Mouse (Mus musculus): ENCODE data around the gene Map7. TPM values are rescaled to one million over a fixed set of nuclear protein-coding genes. Genes with fewer than 3 reads are reported as not detected.
A peak's percentile ranks its signal among the peaks of the same experiment; 100 is the strongest.

The Map7 gene
- polyA plus RNA-seq, 1 experiment from 2014 or later: 5.6 TPM

- H3K9ac ChIP-seq (ENCODE audit: low read length): no peak overlapping the region
- H3K27me3 ChIP-seq (ENCODE audit: control insufficient read depth, insufficient read depth, low read length): no peaks in the 10 kb centered on the region
- no peak overlapping the region for H3K4me3 ChIP-seq (ENCODE audit: low read depth, low read length)
- H3K4me1 ChIP-seq (ENCODE audit: control insufficient read depth, insufficient read depth, low read length): no peaks in the 10 kb centered on the region
- DNase-seq (ENCODE audit: low spot score, missing footprints): no peak
- no peak overlapping the region for H3K27ac ChIP-seq (ENCODE audit: low read depth, low read length)
- ATAC-seq (ENCODE audit: low FRiP score): no peak
- WGBS: 44% methylated on average over 3 of the region's 3 CpGs
- H3K36me3 ChIP-seq (ENCODE audit: control insufficient read depth, insufficient read depth, low read length): no peaks in the 10 kb centered on the region
- H3K9me3 ChIP-seq (ENCODE audit: control insufficient read depth, low read length): no peaks in the 10 kb centered on the region
- H3K4me2 ChIP-seq: no peak overlapping the region
These were observed 150.1 kb downstream of the Map7 start for GRCm38 (mm10) chr10:20298152-20298920.

- DNase-seq (ENCODE audit: low spot score, missing footprints) (no peak), ATAC-seq (ENCODE audit: low FRiP score) (no peak)
- Histone ChIP-seq H3K27ac (ENCODE audit: low read depth, low read length) (no peak overlapping the region), H3K9me3 (ENCODE audit: control insufficient read depth, low read length) (no peaks in the 10 kb centered on the region), H3K4me3 (ENCODE audit: low read depth, low read length) (no peak overlapping the region), H3K4me1 (ENCODE audit: control insufficient read depth, insufficient read depth, low read length) (no peaks in the 10 kb centered on the region), H3K36me3 (ENCODE audit: control insufficient read depth, insufficient read depth, low read length) (no peaks in the 10 kb centered on the region), H3K4me2 (no peak overlapping the region), H3K27me3 (ENCODE audit: control insufficient read depth, insufficient read depth, low read length) (no peaks in the 10 kb centered on the region), H3K9ac (ENCODE audit: low read length) (no peak overlapping the region)
- 82% methylated on average over 5 of the region's 5 CpGs for WGBS
These were observed 150.8 kb downstream of the Map7 start for GRCm38 (mm10) chr10:20299114-20299513.

- peak overlapping the region; percentile 67 for H3K4me2 ChIP-seq
- no peaks in the 10 kb centered on the region for H3K27me3 ChIP-seq (ENCODE audit: control insufficient read depth, insufficient read depth, low read length)
- no peaks in the 10 kb centered on the region for H3K36me3 ChIP-seq (ENCODE audit: control insufficient read depth, insufficient read depth, low read length)
- peak overlapping the region; percentile 70 for H3K4me3 ChIP-seq (ENCODE audit: low read depth, low read length)
- ATAC-seq (ENCODE audit: low FRiP score) (no peak), DNase-seq (ENCODE audit: low spot score, missing footprints) (peak; percentile 94)
- peak overlapping the region; percentile 88 for H3K9ac ChIP-seq (ENCODE audit: low read length)
- peak overlapping the region; percentile 100 for H3K27ac ChIP-seq (ENCODE audit: low read depth, low read length)
- H3K4me1 ChIP-seq (ENCODE audit: control insufficient read depth, insufficient read depth, low read length): peaks cover 10% of the 10 kb centered on the region
- no peaks in the 10 kb centered on the region for H3K9me3 ChIP-seq (ENCODE audit: control insufficient read depth, low read length)
- WGBS: 52% methylated on average over 11 of the region's 11 CpGs
These were observed 162.9 kb downstream of the Map7 start for GRCm38 (mm10) chr10:20310969-20311769.

DNA sequence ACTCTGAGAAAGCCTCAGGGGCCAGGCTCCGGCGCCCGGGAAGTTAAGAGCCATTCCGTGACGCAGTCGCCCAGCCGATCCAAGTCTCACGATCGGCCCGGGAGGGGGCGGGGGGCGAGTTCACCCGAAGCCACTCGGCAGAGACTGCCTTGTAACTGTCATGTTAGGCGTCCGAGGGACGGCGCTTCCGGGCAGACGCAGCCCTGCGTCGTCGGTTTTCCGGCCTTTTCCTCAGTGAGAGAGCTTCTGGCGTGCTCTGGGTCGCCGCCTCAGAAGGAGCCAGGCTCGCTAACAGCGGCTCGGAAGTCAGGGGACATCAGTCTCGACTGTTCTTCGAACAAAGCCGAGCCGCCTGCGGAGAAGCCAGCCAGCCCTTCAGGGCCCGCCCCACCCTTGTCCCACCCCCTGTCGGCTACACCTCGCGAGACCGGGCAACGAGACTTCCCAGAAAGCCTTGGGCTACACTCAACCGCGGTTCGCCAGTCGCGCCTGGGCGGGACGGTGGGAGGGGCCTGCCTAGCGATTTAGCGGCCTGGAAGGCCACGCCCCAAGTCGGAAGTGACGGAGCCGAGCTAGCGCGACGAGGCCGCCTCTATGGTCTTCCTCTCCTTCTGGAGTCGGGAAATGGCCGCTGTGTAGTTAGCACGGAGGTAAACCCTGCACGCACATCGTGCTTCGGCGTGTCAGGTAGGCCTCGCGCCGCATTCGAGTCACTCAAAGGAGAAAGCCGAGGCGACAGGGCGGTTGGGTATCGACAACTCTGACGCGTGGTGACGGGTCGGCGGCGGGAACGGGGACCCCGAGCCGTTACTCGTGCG lies 163.9 kb downstream of the Map7 start, which contains the start of gene Bclaf1:
Bclaf1 (plus strand) TSS at position 552 of the 818 bp plus-strand sequence.
- H3K9me3 ChIP-seq (ENCODE audit: control insufficient read depth, low read length): no peaks in the 10 kb centered on the region
- H3K36me3 ChIP-seq (ENCODE audit: control insufficient read depth, insufficient read depth, low read length): no peaks in the 10 kb centered on the region
- peak within 1 kb of the TSS; percentile 70 for H3K4me3 ChIP-seq (ENCODE audit: low read depth, low read length)
- peaks cover 10% of the 10 kb centered on the region for H3K4me1 ChIP-seq (ENCODE audit: control insufficient read depth, insufficient read depth, low read length)
- H3K27ac ChIP-seq (ENCODE audit: low read depth, low read length): peak within 1 kb of the TSS; percentile 100
- WGBS: under 1% methylated on average over 84 of the region's 84 CpGs
- H3K4me2 ChIP-seq: peak within 1 kb of the TSS; percentile 67
- ATAC-seq (ENCODE audit: low FRiP score) (peak; percentile 99), DNase-seq (ENCODE audit: low spot score, missing footprints) (peak; percentile 100)
- peak within 1 kb of the TSS; percentile 88 for H3K9ac ChIP-seq (ENCODE audit: low read length)
- H3K27me3 ChIP-seq (ENCODE audit: control insufficient read depth, insufficient read depth, low read length): no peaks in the 10 kb centered on the region

- ATAC-seq (ENCODE audit: low FRiP score) (peak; percentile 78), DNase-seq (ENCODE audit: low spot score, missing footprints) (peak; percentile 99)
- no peaks in the 10 kb centered on the region for H3K36me3 ChIP-seq (ENCODE audit: control insufficient read depth, insufficient read depth, low read length)
- H3K9ac ChIP-seq (ENCODE audit: low read length): peak overlapping the region; percentile 88
- H3K27ac ChIP-seq (ENCODE audit: low read depth, low read length): peak overlapping the region; percentile 100
- no peaks in the 10 kb centered on the region for H3K27me3 ChIP-seq (ENCODE audit: control insufficient read depth, insufficient read depth, low read length)
- H3K4me1 ChIP-seq (ENCODE audit: control insufficient read depth, insufficient read depth, low read length): peaks cover 10% of the 10 kb centered on the region
- peak overlapping the region; percentile 70 for H3K4me3 ChIP-seq (ENCODE audit: low read depth, low read length)
- 1% methylated on average over 52 of the region's 54 CpGs for WGBS
- peak overlapping the region; percentile 49 for H3K4me2 ChIP-seq
- H3K9me3 ChIP-seq (ENCODE audit: control insufficient read depth, low read length): no peaks in the 10 kb centered on the region
These were observed 164.5 kb downstream of the Map7 start for GRCm38 (mm10) chr10:20312736-20313301.

- no peak for DNase-seq (ENCODE audit: low spot score, missing footprints)
- WGBS: 46% methylated on average over 13 of the region's 13 CpGs
- Histone ChIP-seq H3K4me3 (ENCODE audit: low read depth, low read length) (peak overlapping the region; percentile 70), H3K4me2 (peak overlapping the region; percentile 49), H3K27ac (ENCODE audit: low read depth, low read length) (no peak overlapping the region), H3K27me3 (ENCODE audit: control insufficient read depth, insufficient read depth, low read length) (no peaks in the 10 kb centered on the region), H3K4me1 (ENCODE audit: control insufficient read depth, insufficient read depth, low read length) (peaks cover 10% of the 10 kb centered on the region), H3K9me3 (ENCODE audit: control insufficient read depth, low read length) (no peaks in the 10 kb centered on the region), H3K36me3 (ENCODE audit: control insufficient read depth, insufficient read depth, low read length) (no peaks in the 10 kb centered on the region), H3K9ac (ENCODE audit: low read length) (peak overlapping the region; percentile 88)
- no peak for ATAC-seq (ENCODE audit: low FRiP score)
These were observed 165.2 kb downstream of the Map7 start for GRCm38 (mm10) chr10:20313447-20313846.

GRCm38 (mm10) chr10:20313941-20314340 lies 165.7 kb downstream of the Map7 start:
- no peaks in the 10 kb centered on the region for H3K27me3 ChIP-seq (ENCODE audit: control insufficient read depth, insufficient read depth, low read length)
- H3K4me1 ChIP-seq (ENCODE audit: control insufficient read depth, insufficient read depth, low read length): peaks cover 10% of the 10 kb centered on the region
- 0 out of 2 replicates have a peak overlapping the region, but pooled peaks have one; percentile 5 for H3K4me3 ChIP-seq (ENCODE audit: low read depth, low read length)
- H3K36me3 ChIP-seq (ENCODE audit: control insufficient read depth, insufficient read depth, low read length): 0 out of 2 replicates have a peak, but pooled peaks cover 1% of the 10 kb centered on the region
- H3K4me2 ChIP-seq: peak overlapping the region; percentile 49
- H3K27ac ChIP-seq (ENCODE audit: low read depth, low read length): no peak overlapping the region
- DNase-seq (ENCODE audit: low spot score, missing footprints): no peak
- no peak for ATAC-seq (ENCODE audit: low FRiP score)
- no peaks in the 10 kb centered on the region for H3K9me3 ChIP-seq (ENCODE audit: control insufficient read depth, low read length)
- 91% methylated on average over 4 of the region's 4 CpGs for WGBS
- H3K9ac ChIP-seq (ENCODE audit: low read length): no peak overlapping the region

- Histone ChIP-seq H3K27me3 (ENCODE audit: control insufficient read depth, insufficient read depth, low read length) (no peaks in the 10 kb centered on the region), H3K36me3 (ENCODE audit: control insufficient read depth, insufficient read depth, low read length) (0 out of 2 replicates have a peak, but pooled peaks cover 6% of the 10 kb centered on the region), H3K9ac (ENCODE audit: low read length) (no peak overlapping the region), H3K4me1 (ENCODE audit: control insufficient read depth, insufficient read depth, low read length) (peaks cover 10% of the 10 kb centered on the region), H3K27ac (ENCODE audit: low read depth, low read length) (no peak overlapping the region), H3K9me3 (ENCODE audit: control insufficient read depth, low read length) (no peaks in the 10 kb centered on the region), H3K4me3 (ENCODE audit: low read depth, low read length) (no peak overlapping the region), H3K4me2 (no peak overlapping the region)
- DNase-seq (ENCODE audit: low spot score, missing footprints) (no peak), ATAC-seq (ENCODE audit: low FRiP score) (no peak)
- 56% methylated on average over 2 of the region's 2 CpGs for WGBS
These were observed 166.5 kb downstream of the Map7 start for GRCm38 (mm10) chr10:20314797-20315196.
